Mouse (Mus musculus) MEL (cell line): ENCODE measurements around the gene 2010003K11Rik. TPM values are rescaled to one million over a fixed set of nuclear protein-coding genes. Genes with fewer than 3 reads are reported as not detected.

Source experiments
- DNase-seq: peaks from one replicate; pipeline ENCODE4 v3.0.0; 2011; ENCODE audit warnings: low read depth, low spot score
- H3K27ac ChIP-seq: 2 replicates; pipeline ENCODE4 v1.5.1; 2012; ENCODE audit warnings: low read depth, mild to moderate bottlenecking, control low read depth, low read length, moderate library complexity; ENCODE audit not compliant: control insufficient read depth
- H3K27me3 ChIP-seq, 2 experiments: fragments of 150-350 bp in 1 of 2; sonication (generic) in 1 of 2; 2 replicates each; pipeline ENCODE4 v1.6.1; 2012; ENCODE audit warnings: low read length in 2 of 2, mild to moderate bottlenecking in 2 of 2, improper control_type of control experiment in 1 of 2, moderate library complexity in 1 of 2; ENCODE audit not compliant: insufficient read depth in 2 of 2, control insufficient read depth in 1 of 2
- H3K36me3 ChIP-seq, 2 experiments: 2 replicates each; pipeline ENCODE4 v1.6.1; 2012 to 2014; ENCODE audit warnings: low read length in 2 of 2, improper control_type of control experiment in 1 of 2, inconsistent platforms in 1 of 2, mild to moderate bottlenecking in 1 of 2; ENCODE audit not compliant: insufficient read depth in 2 of 2, control insufficient read depth in 1 of 2
- H3K4me1 ChIP-seq, 2 experiments: fragments of 150-350 bp in 1 of 2; sonication (generic) in 1 of 2; 2 replicates each; pipeline ENCODE4 v1.6.1; 2012; ENCODE audit warnings: low read length in 2 of 2, improper control_type of control experiment in 1 of 2, mild to moderate bottlenecking in 1 of 2; ENCODE audit not compliant: insufficient read depth in 2 of 2, control insufficient read depth in 1 of 2
- H3K4me3 ChIP-seq, 2 experiments: fragments of 150-350 bp in 1 of 2; sonication (generic) in 1 of 2; 2 replicates each; pipeline ENCODE4 v1.5.1; 2012; ENCODE audit warnings: low read depth in 2 of 2, low read length in 2 of 2, mild to moderate bottlenecking in 2 of 2, moderate library complexity in 2 of 2, control low read depth in 1 of 2, improper control_type of control experiment in 1 of 2; ENCODE audit not compliant: control insufficient read depth in 1 of 2, insufficient read depth in 1 of 2
- H3K79me2 ChIP-seq: 2 replicates; pipeline ENCODE4 v1.6.1; 2012; ENCODE audit warnings: mild to moderate bottlenecking, low read length, moderate library complexity; ENCODE audit not compliant: control insufficient read depth, poor library complexity, insufficient read depth
- H3K9ac ChIP-seq: 2 replicates; pipeline ENCODE4 v1.6.1; 2012; ENCODE audit warnings: low read depth, mild to moderate bottlenecking, control low read depth, low read length, moderate library complexity; ENCODE audit not compliant: control insufficient read depth, poor library complexity, severe bottlenecking
- H3K9me3 ChIP-seq: fragments of 150-350 bp; sonication (generic); replicated peaks from 2 replicates; pipeline ENCODE4 v1.6.1; 2012; ENCODE audit warnings: mild to moderate bottlenecking, low read length, improper control_type of control experiment, moderate library complexity; ENCODE audit not compliant: insufficient read depth
- CHD2 ChIP-seq: IDR thresholded peaks from 2 replicates; pipeline ENCODE4 v1.6.1; 2011; ENCODE audit warnings: low read length, improper control_type of control experiment
- CTCF ChIP-seq, 3 experiments: IDR thresholded peaks in 2 of 3; conservative IDR thresholded peaks in 1 of 3; 2 replicates each; pipeline ENCODE4 v1.5.1; 2011 to 2012; ENCODE audit warnings: low read length in 3 of 3, low read depth in 2 of 3, mild to moderate bottlenecking in 2 of 3, improper control_type of control experiment in 1 of 3, inconsistent platforms in 1 of 3, mixed read lengths in 1 of 3, moderate library complexity in 1 of 3; ENCODE audit not compliant: control insufficient read depth in 1 of 3, insufficient read depth in 1 of 3, poor library complexity in 1 of 3, severe bottlenecking in 1 of 3
- E2F4 ChIP-seq: IDR thresholded peaks from 2 replicates; pipeline ENCODE4 v1.6.1; 2011; ENCODE audit warnings: low read depth, low read length, improper control_type of control experiment, borderline replicate concordance
- ELF1 ChIP-seq: IDR thresholded peaks from 2 replicates; pipeline ENCODE4 v1.6.1; 2014; ENCODE audit warnings: low read depth, mild to moderate bottlenecking, inconsistent platforms, low read length, improper control_type of control experiment, moderate library complexity
- EP300 ChIP-seq, 2 experiments: IDR thresholded peaks; 2 replicates each; pipeline ENCODE4 v1.6.1; 2011; ENCODE audit warnings: improper control_type of control experiment in 2 of 2, low read length in 2 of 2, low read depth in 1 of 2, mild to moderate bottlenecking in 1 of 2
- ETS1 ChIP-seq: IDR thresholded peaks from 2 replicates; pipeline ENCODE4 v1.6.1; 2012; ENCODE audit warnings: low read depth, mild to moderate bottlenecking, inconsistent platforms, low read length, improper control_type of control experiment, moderate library complexity
- GATA1 ChIP-seq: IDR thresholded peaks from 2 replicates; pipeline ENCODE4 v1.6.1; 2011; ENCODE audit warnings: low read depth, low read length, improper control_type of control experiment
- HCFC1 ChIP-seq: IDR thresholded peaks from 2 replicates; pipeline ENCODE4 v1.6.1; 2012; ENCODE audit warnings: low read depth, mild to moderate bottlenecking, inconsistent platforms, low read length, improper control_type of control experiment, moderate library complexity
- JUND ChIP-seq: IDR thresholded peaks from 2 replicates; pipeline ENCODE4 v1.6.1; 2011; ENCODE audit warnings: low read depth, mild to moderate bottlenecking, improper control_type of control experiment, low read length
- KAT2A ChIP-seq: conservative IDR thresholded peaks from 2 replicates; pipeline ENCODE4 v1.6.1; 2012; ENCODE audit warnings: low read depth, low read length, improper control_type of control experiment, inconsistent platforms
- MAX ChIP-seq: IDR thresholded peaks from 2 replicates; pipeline ENCODE4 v1.6.1; 2011; ENCODE audit warnings: low read length, improper control_type of control experiment
- MEF2A ChIP-seq: IDR thresholded peaks from 2 replicates; pipeline ENCODE4 v1.6.1; 2014; ENCODE audit warnings: low read depth, mild to moderate bottlenecking, inconsistent platforms, low read length, improper control_type of control experiment; ENCODE audit not compliant: poor library complexity, insufficient replicate concordance, severe bottlenecking; ENCODE audit errors: extremely low read depth
- MYB ChIP-seq: IDR thresholded peaks from 2 replicates; pipeline ENCODE4 v1.6.1; 2011; ENCODE audit warnings: mild to moderate bottlenecking, low read depth, low read length, improper control_type of control experiment
- NELFE ChIP-seq: IDR thresholded peaks from 2 replicates; pipeline ENCODE4 v1.6.1; 2011; ENCODE audit warnings: low read depth, low read length, improper control_type of control experiment
- NRF1 ChIP-seq: IDR thresholded peaks from 2 replicates; pipeline ENCODE4 v1.6.1; 2014; ENCODE audit warnings: low read depth, mild to moderate bottlenecking, inconsistent platforms, low read length, improper control_type of control experiment, moderate library complexity; ENCODE audit not compliant: poor library complexity, insufficient read depth, severe bottlenecking
- POLR2A ChIP-seq, 2 experiments: IDR thresholded peaks; 2 replicates each; pipeline ENCODE4 v1.6.1; 2011 to 2012; ENCODE audit warnings: low read length in 2 of 2, mild to moderate bottlenecking in 2 of 2, control low read depth in 1 of 2, improper control_type of control experiment in 1 of 2, low read depth in 1 of 2, moderate library complexity in 1 of 2; ENCODE audit not compliant: control insufficient read depth in 1 of 2, insufficient read depth in 1 of 2, poor library complexity in 1 of 2
- POLR2AphosphoS5 ChIP-seq: IDR thresholded peaks from 2 replicates; pipeline ENCODE4 v1.6.1; 2012; ENCODE audit warnings: low read depth, borderline replicate concordance, mild to moderate bottlenecking, inconsistent platforms, low read length, moderate library complexity, mixed read lengths
- RAD21 ChIP-seq: IDR thresholded peaks from 2 replicates; pipeline ENCODE4 v1.6.1; 2011; ENCODE audit warnings: mild to moderate bottlenecking, low read depth, low read length, improper control_type of control experiment
- RCOR1 ChIP-seq: IDR thresholded peaks from 2 replicates; pipeline ENCODE4 v1.6.1; 2012; ENCODE audit warnings: low read depth, mild to moderate bottlenecking, inconsistent platforms, low read length, improper control_type of control experiment
- SIN3A ChIP-seq: IDR thresholded peaks from 2 replicates; pipeline ENCODE4 v1.6.1; 2012; ENCODE audit warnings: low read length, improper control_type of control experiment, inconsistent platforms
- SMC3 ChIP-seq: IDR thresholded peaks from 2 replicates; pipeline ENCODE4 v1.6.1; 2011; ENCODE audit warnings: low read depth, low read length, improper control_type of control experiment
- TCF12 ChIP-seq: IDR thresholded peaks from 2 replicates; pipeline ENCODE4 v1.6.1; 2014; ENCODE audit warnings: low read depth, mild to moderate bottlenecking, inconsistent platforms, low read length, improper control_type of control experiment, moderate library complexity
- UBTF ChIP-seq: IDR thresholded peaks from 2 replicates; pipeline ENCODE4 v1.6.1; 2012; ENCODE audit warnings: low read depth, mild to moderate bottlenecking, inconsistent platforms, low read length, improper control_type of control experiment, moderate library complexity, borderline replicate concordance; ENCODE audit not compliant: insufficient read depth
- USF2 ChIP-seq, 2 experiments: IDR thresholded peaks; 2 replicates each; pipeline ENCODE4 v1.6.1; 2011 to 2012; ENCODE audit warnings: improper control_type of control experiment in 2 of 2, low read length in 2 of 2, borderline replicate concordance in 1 of 2, inconsistent platforms in 1 of 2, low read depth in 1 of 2, mild to moderate bottlenecking in 1 of 2; ENCODE audit not compliant: insufficient read depth in 1 of 2
- ZC3H11A ChIP-seq: IDR thresholded peaks from 2 replicates; pipeline ENCODE4 v1.6.1; 2012; ENCODE audit warnings: low read depth, mild to moderate bottlenecking, inconsistent platforms, low read length, improper control_type of control experiment
- ZKSCAN1 ChIP-seq: IDR thresholded peaks from 2 replicates; pipeline ENCODE4 v1.6.1; 2012; ENCODE audit warnings: low read depth, mild to moderate bottlenecking, inconsistent platforms, low read length, improper control_type of control experiment, moderate library complexity
- ZMIZ1 ChIP-seq: IDR thresholded peaks from 2 replicates; pipeline ENCODE4 v1.6.1; 2012; ENCODE audit warnings: low read depth, mild to moderate bottlenecking, inconsistent platforms, low read length, improper control_type of control experiment, moderate library complexity
- ZNF384 ChIP-seq: IDR thresholded peaks from 2 replicates; pipeline ENCODE4 v1.6.1; 2012; ENCODE audit warnings: low read depth, mild to moderate bottlenecking, inconsistent platforms, low read length, improper control_type of control experiment
- polyA plus RNA-seq, 2 experiments: library from polyadenylated mRNA; stranded (reverse) in 1 of 2; unstranded in 1 of 2; fragments of >175 nt in 1 of 2; fragments of >200 nt in 1 of 2; gene quantifications; 2 replicates each; pipeline versions ENCODE4 v1.2.1 to v1.2.4; 2012; ENCODE audit warnings: low replicate concordance in 2 of 2, low read depth in 1 of 2; ENCODE audit not compliant: insufficient read length in 2 of 2, insufficient read depth in 1 of 2, missing spikeins in 1 of 2
- total RNA-seq: library from RNA; depleted of rRNA; stranded (reverse); fragments of 300-350 nt; gene quantifications from 2 replicates; pipeline ENCODE4 v1.2.3, GENCODE M21; 2012

The 2010003K11Rik gene
- total and polyA plus RNA-seq, 3 experiments: not detected

DNA sequence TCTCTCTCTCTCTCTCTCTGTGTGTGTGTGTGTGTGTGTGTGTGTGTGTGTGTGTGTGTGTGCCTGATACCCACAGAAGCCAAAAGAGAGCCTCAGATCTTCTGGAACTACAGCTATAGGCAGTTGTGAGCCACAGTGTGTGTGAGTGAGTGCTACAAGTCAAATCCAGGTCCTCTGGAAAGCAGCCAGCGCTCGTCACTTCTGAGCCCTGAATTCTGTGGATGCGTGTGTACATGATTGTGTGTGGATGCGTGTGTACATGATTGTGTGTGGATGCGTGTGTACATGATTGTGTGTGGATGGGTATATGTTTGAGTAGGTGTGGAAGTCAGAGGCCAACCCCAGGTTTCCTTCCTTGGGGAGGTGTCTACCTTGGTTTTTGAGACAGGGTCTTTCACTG, 24.8 kb downstream of the 2010003K11Rik start:
- no peak for TF ChIP-seq E2F4
- TF ChIP-seq MYB: no peak
- TF ChIP-seq POLR2A (IDR thresholded peaks at IDR 0.05; ENCODE audit: control insufficient read depth in 1 of 2, insufficient read depth in 1 of 2, low read depth in 1 of 2, low read length in 2 of 2, poor library complexity in 1 of 2): no peak
- no peak for TF ChIP-seq NELFE
- TF ChIP-seq GATA1: no peak
- TF ChIP-seq POLR2AphosphoS5: no peak
- no peak for TF ChIP-seq ETS1
- no peak for TF ChIP-seq USF2 (IDR thresholded peaks at IDR 0.05; ENCODE audit: borderline replicate concordance in 1 of 2, insufficient read depth in 1 of 2, low read depth in 1 of 2, low read length in 2 of 2)
- TF ChIP-seq KAT2A: no peak
- no peak for TF ChIP-seq EP300 (IDR thresholded peaks at IDR 0.05; ENCODE audit: low read depth in 1 of 2, low read length in 2 of 2)
- TF ChIP-seq JUND: no peak
- no peak for TF ChIP-seq ZNF384
- Histone ChIP-seq H3K4me1 (peaks cover 0 to 8% of the 10 kb centered on the region in 2 experiments; a peak in 3 of 4 replicates), H3K9ac (no peak overlapping the region), H3K9me3 (no peaks in the 10 kb centered on the region), H3K79me2 (no peaks in the 10 kb centered on the region), H3K27me3 (no peaks in the 10 kb centered on the region), H3K36me3 (peaks cover 0 to 2% of the 10 kb centered on the region in 2 experiments; a peak in 1 of 4 replicates), H3K27ac (no peak overlapping the region), H3K4me3 (no peak overlapping the region)
- no peak for DNase-seq

DNA sequence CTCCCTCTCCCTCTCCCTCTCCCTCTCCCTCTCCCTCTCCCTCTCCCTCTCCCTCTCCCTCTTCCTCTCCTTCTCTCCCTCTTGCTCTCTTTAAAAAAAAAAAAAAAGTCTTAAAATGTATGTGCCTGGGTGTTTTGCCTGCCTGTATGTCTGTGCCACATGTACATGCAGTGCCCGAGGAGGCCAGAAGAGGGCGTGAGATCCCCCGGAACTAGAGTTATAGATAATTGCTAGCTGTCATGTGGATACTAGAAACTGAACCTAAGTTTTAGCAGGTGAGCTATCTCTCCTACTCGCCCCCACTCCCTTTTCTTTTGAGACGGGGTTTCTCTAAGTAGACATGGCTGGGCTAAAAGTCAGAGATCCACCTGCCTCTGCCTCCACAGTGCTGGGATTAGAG, 30.0 kb downstream of the 2010003K11Rik start:
- Histone ChIP-seq H3K79me2 (no peaks in the 10 kb centered on the region), H3K4me3 (no peak overlapping the region), H3K36me3 (peaks cover 0 to 2% of the 10 kb centered on the region in 2 experiments; a peak in 2 of 4 replicates), H3K27ac (no peak overlapping the region), H3K27me3 (no peaks in the 10 kb centered on the region)
- TF ChIP-seq ELF1 (0 out of 2 replicates have a peak, but pooled peaks have one; percentile 42), NELFE (no peak), CHD2 (no peak), GATA1 (peak; percentile 38; the same call in 1 of the 2 replicates), ZKSCAN1 (no peak), USF2 (IDR thresholded peaks at IDR 0.05; ENCODE audit: borderline replicate concordance in 1 of 2, insufficient read depth in 1 of 2, low read depth in 1 of 2, low read length in 2 of 2) (no peak), ETS1 (no peak), SMC3 (peak; percentile 61), ZC3H11A (no peak), MEF2A (no peak), TCF12 (no peak), HCFC1 (no peak), MAX (no peak), UBTF (no peak), KAT2A (no peak), RAD21 (peak; percentile 50), CTCF (IDR thresholded peaks at IDR 0.05 in 2 of 3, conservative IDR thresholded peaks at IDR 0.05 in 1 of 3; ENCODE audit: control insufficient read depth in 1 of 3, insufficient read depth in 1 of 3, low read depth in 2 of 3, low read length in 3 of 3, poor library complexity in 1 of 3, severe bottlenecking in 1 of 3) (peak; percentile 71 to 80 (median 74)), SIN3A (0 out of 2 replicates have a peak, but pooled peaks have one; percentile 9), ZMIZ1 (no peak), RCOR1 (no peak), ZNF384 (peak; percentile 41; the same call in 1 of the 2 replicates), NRF1 (no peak)
- TF ChIP-seq, all 39 proteins: peak for 7
- Histone ChIP-seq H3K4me1 (peaks cover 0 to 18% of the 10 kb centered on the region in 2 experiments; a peak in 2 of 4 replicates), H3K9me3 (no peaks in the 10 kb centered on the region), H3K9ac (no peak overlapping the region)
- peak; percentile 76 for DNase-seq
